22 mouse cellular contexts compared by ENCODE assay signal in genomic region chr2:77497942-77498341, GRCm38 (mm10).
"Had no signal": no experiment of that assay in that cellular context is flagged by ENCODE, and none has a peak within 500 bp of the region (broad histone marks: within the 10 kb centered on the region; RNA-seq: fewer than 3 reads in every experiment).

No protein-coding gene starts in this region.

- DNase-seq: kidney, adult 18-20 months; kidney, adult 9 months; kidney, postnatal 14 days; kidney, postnatal 4 days; layer of hippocampus, adult 9-11 months; left cerebral cortex, postnatal 4 days; lung, adult 2 months; lung, postnatal 14 days; right cerebral cortex, adult 18-20 months; right cerebral cortex, postnatal 25 days; spleen, adult 18-20 months; thymus, adult 18-20 months; thymus, postnatal 36 days had no signal

- H3K9me3 ChIP-seq: limb, embryonic 15.5 days; midbrain, embryonic 12.5 days; midbrain, embryonic 15.5 days; neural tube, embryonic 12.5 days; neural tube, embryonic 15.5 days; stomach, embryonic 15.5 days had no signal

- ATAC-seq: midbrain, embryonic 15.5 days had no signal

- H3K27me3 ChIP-seq: limb, embryonic 12.5 days; limb, embryonic 15.5 days; midbrain, embryonic 12.5 days; midbrain, embryonic 15.5 days; neural tube, embryonic 12.5 days; neural tube, embryonic 15.5 days; stomach, embryonic 15.5 days had no signal

- H3K27ac ChIP-seq: left cerebral cortex, adult 2 months; limb, embryonic 12.5 days; limb, embryonic 15.5 days; macrophage; midbrain, embryonic 12.5 days; midbrain, embryonic 15.5 days; neural tube, embryonic 12.5 days; neural tube, embryonic 15.5 days; stomach, embryonic 15.5 days had no signal

- H3K4me2 ChIP-seq: limb, embryonic 12.5 days; limb, embryonic 15.5 days; midbrain, embryonic 12.5 days; midbrain, embryonic 15.5 days; neural tube, embryonic 12.5 days; neural tube, embryonic 15.5 days; stomach, embryonic 15.5 days had no signal

- H3K36me3 ChIP-seq: limb, embryonic 12.5 days; limb, embryonic 15.5 days; midbrain, embryonic 12.5 days; midbrain, embryonic 15.5 days; neural tube, embryonic 12.5 days; neural tube, embryonic 15.5 days; stomach, embryonic 15.5 days had no signal

- H3K4me3 ChIP-seq: left cerebral cortex, adult 2 months; limb, embryonic 12.5 days; limb, embryonic 15.5 days; midbrain, embryonic 12.5 days; midbrain, embryonic 15.5 days; neural tube, embryonic 12.5 days; neural tube, embryonic 15.5 days; stomach, embryonic 15.5 days had no signal

- H3K9ac ChIP-seq: limb, embryonic 12.5 days; limb, embryonic 15.5 days; midbrain, embryonic 12.5 days; midbrain, embryonic 15.5 days; neural tube, embryonic 12.5 days; neural tube, embryonic 15.5 days; stomach, embryonic 15.5 days had no signal

- H3K4me1 ChIP-seq: limb, embryonic 12.5 days; limb, embryonic 15.5 days; midbrain, embryonic 12.5 days; midbrain, embryonic 15.5 days; neural tube, embryonic 12.5 days; stomach, embryonic 15.5 days had no signal
